Mouse (Mus musculus): Measurements from ENCODE around the gene Afg3l1.
"Not testable (repeated sequence)": the region's sequence is repeated elsewhere in the genome, so short reads cannot be mapped to it uniquely, and the experiment has no call there.

The Afg3l1 gene

GRCm38 (mm10) chr8:123467476-123467875, 10.2 kb upstream of the Afg3l1 start:
- DNase-seq (ENCODE audit: low spot score) = no peak

- not testable (repeated sequence) for DNase-seq (ENCODE audit: low spot score)
Measured at GRCm38 (mm10) chr8:123472991-123473390, 4.7 kb upstream of the Afg3l1 start.

- not testable (repeated sequence) for DNase-seq (ENCODE audit: low spot score)
Measured at GRCm38 (mm10) chr8:123474549-123474948, 3.2 kb upstream of the Afg3l1 start.

GRCm38 (mm10) chr8:123476911-123477736, 579 bp upstream of the Afg3l1 start:
- peak; percentile 41 for DNase-seq (ENCODE audit: low spot score)

GRCm38 (mm10) chr8:123478456-123479218, 934 bp downstream of the Afg3l1 start:
- DNase-seq (ENCODE audit: low spot score) = peak; percentile 43

- DNase-seq (ENCODE audit: low spot score) = peak; percentile 22
Measured at GRCm38 (mm10) chr8:123482627-123483026, 4.9 kb downstream of the Afg3l1 start.

- no peak for DNase-seq (ENCODE audit: low spot score)
Measured at GRCm38 (mm10) chr8:123491280-123492075, 13.8 kb downstream of the Afg3l1 start.

- DNase-seq (ENCODE audit: low spot score) = no peak
Measured at GRCm38 (mm10) chr8:123492898-123493297, 15.2 kb downstream of the Afg3l1 start.

GRCm38 (mm10) chr8:123497699-123498098, 20.0 kb downstream of the Afg3l1 start:
- no peak for DNase-seq (ENCODE audit: low spot score)

- no peak for DNase-seq (ENCODE audit: low spot score)
Measured at GRCm38 (mm10) chr8:123498963-123499362, 21.3 kb downstream of the Afg3l1 start.

- no peak for DNase-seq (ENCODE audit: low spot score)
Measured at GRCm38 (mm10) chr8:123499556-123499955, 21.9 kb downstream of the Afg3l1 start.

- DNase-seq (ENCODE audit: low spot score) = no peak
Measured at GRCm38 (mm10) chr8:123502192-123502591, 24.5 kb downstream of the Afg3l1 start.

GRCm38 (mm10) chr8:123503801-123504467, 26.2 kb downstream of the Afg3l1 start:
- peak; percentile 16 for DNase-seq (ENCODE audit: low spot score)

GRCm38 (mm10) chr8:123504591-123505195, 27.0 kb downstream of the Afg3l1 start:
- DNase-seq (ENCODE audit: low spot score) = no peak

GRCm38 (mm10) chr8:123505267-123505666, 27.6 kb downstream of the Afg3l1 start:
- DNase-seq (ENCODE audit: low spot score) = no peak

- no peak for DNase-seq (ENCODE audit: low spot score)
Measured at GRCm38 (mm10) chr8:123505695-123506094, 28.0 kb downstream of the Afg3l1 start.

GRCm38 (mm10) chr8:123507153-123507552, 29.4 kb downstream of the Afg3l1 start:
- DNase-seq (ENCODE audit: low spot score) = no peak

- no peak for DNase-seq (ENCODE audit: low spot score)
Measured at GRCm38 (mm10) chr8:123510819-123511218, 33.1 kb downstream of the Afg3l1 start.

- peak; percentile 22 for DNase-seq (ENCODE audit: low spot score)
Measured at GRCm38 (mm10) chr8:123514136-123514535, 36.4 kb downstream of the Afg3l1 start.

GRCm38 (mm10) chr8:123514781-123515539, 37.3 kb downstream of the Afg3l1 start, which contains the start of gene Dbndd1:
TSS of gene Dbndd1 (minus strand) at chr8:123515463.
- DNase-seq (ENCODE audit: low spot score) = peak; percentile 80

Measured in retina, embryonic 14.5 days (tissue).